Mouse (Mus musculus) heart, adult 18-20 months (tissue): Measurements from ENCODE around the gene Wdr41. TPM values are rescaled to one million over a fixed set of nuclear protein-coding genes. Genes with fewer than 3 reads are reported as not detected.

Experiments used
- DNase-seq, 2 experiments: peaks; one replicate each; pipeline ENCODE4 v3.0.0; 2021 to 2022; ENCODE audit warnings: mixed read lengths in 1 of 2
- long read RNA-seq, 2 experiments: library from polyadenylated mRNA; stranded (forward); transcript quantifications; one replicate each; pipeline ENCODE4 v2.0.0; 2021
- total RNA-seq, 2 experiments: library from RNA; stranded (reverse); gene quantifications; 2 replicates each; pipeline ENCODE4 v1.2.3; 2021

Wdr41 gene
- total RNA-seq = 10 to 100 TPM; 17.7 to 17.9 TPM
- long read RNA-seq, experiment 1, partial matches to known transcripts = 1 of 29 reads
- long read RNA-seq, experiment 1, other reads (novel, unspliced or antisense) = 28 of 29 reads
- long read RNA-seq, experiment 2, partial matches to known transcripts = 27 of 28 reads
- long read RNA-seq, experiment 2, other reads (novel, unspliced or antisense) = 1 of 28 reads

- DNase-seq = peak; percentile 91 to 93
Measured at GRCm38 (mm10) chr13:94976219-94977186, at the start of gene Wdr41. TSS of gene Wdr41 (plus strand) at chr13:94976344.

GRCm38 (mm10) chr13:94928086-94928485 lies 48.1 kb upstream of the Wdr41 start:
- DNase-seq = no peak

DNA sequence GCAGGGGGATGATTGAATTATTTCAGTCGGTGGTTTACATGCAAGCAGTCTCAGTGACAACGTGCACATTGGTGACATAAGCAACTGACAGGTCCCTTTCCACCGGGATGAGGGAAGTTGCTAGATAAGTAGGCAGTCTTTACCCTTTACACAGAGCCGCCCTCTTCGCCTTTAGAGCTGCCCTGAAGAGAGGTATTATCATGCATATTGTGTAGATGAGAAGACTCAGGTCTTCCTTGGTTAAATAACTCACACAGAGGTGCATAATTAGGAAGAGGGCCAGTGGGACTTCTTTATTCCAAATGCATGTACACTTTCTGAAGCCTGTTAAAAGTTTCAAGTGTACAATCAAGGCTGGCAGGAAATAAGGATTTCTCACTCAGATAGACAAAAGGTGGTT lies 37.7 kb upstream of the Wdr41 start:
- no peak for DNase-seq

DNA sequence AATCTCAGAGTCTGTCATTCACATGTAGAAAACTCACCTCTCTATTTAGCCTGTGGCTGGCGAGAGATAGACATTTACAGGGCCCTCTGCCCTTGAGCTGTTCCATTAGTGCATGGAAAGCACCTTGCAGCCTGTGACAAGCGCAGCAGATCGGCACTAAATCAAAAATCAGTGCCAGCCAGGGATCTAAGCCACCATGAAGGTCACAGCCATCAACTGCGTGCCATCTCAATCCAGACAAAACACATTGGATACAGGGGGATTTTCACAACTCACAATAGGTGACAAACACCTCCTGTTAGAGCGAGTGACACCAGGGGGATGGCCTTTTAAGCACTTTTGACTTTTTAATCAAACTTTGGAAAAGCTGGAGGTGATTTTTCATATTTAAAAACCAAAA lies 36.0 kb upstream of the Wdr41 start:
- DNase-seq = peak; percentile 12 to 16

- peak; percentile 38 to 77 for DNase-seq
Measured at GRCm38 (mm10) chr13:94941230-94941629, 34.9 kb upstream of the Wdr41 start.

DNA sequence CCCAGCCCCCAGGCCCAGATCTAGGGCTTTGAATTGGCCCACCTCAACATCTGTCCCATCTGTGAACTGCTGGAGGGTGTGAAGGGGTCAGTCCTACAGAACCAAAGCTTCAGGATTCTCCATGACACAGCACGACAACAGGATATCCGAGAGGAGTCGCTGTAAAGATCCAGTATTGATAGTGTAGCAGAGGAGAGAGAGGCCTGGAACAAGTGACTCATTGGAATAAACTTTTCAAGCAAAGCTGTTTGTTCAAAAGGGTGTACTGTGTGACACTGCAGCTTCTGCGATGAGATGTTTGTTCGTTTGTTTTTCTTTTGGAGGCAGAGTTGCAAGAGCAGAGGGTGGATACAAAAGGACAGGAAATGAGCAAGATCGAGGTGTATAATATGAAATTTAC lies 20.2 kb upstream of the Wdr41 start:
- DNase-seq = no peak

GRCm38 (mm10) chr13:94957965-94958364 lies 18.2 kb upstream of the Wdr41 start:
- DNase-seq = no peak

DNA sequence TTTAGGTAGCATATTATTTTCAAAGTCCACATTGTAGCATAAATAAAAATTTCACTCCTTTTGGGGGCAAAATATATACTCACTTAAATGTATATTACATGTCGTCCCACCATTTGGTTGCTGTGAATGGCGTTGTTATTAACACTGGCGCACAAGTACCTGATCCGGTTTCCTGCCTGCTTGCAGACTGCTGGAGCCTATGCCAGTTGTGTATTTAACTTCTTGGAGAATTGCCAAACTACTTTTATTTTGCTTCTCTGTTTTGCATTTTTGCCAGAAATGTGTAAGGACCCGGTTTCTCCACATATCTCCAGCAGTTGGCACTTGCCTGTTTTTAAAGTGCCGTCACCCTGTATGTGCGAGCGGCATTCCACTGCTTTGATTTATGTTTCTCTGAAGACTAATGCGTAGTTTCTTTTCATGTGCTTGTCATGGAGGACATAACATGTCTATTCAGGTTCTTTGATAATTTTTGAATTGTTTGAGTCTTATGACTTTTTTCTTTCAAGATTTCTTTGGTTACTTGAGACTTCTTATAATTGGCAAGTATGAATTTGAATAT lies 6.1 kb upstream of the Wdr41 start:
- no peak for DNase-seq

DNA sequence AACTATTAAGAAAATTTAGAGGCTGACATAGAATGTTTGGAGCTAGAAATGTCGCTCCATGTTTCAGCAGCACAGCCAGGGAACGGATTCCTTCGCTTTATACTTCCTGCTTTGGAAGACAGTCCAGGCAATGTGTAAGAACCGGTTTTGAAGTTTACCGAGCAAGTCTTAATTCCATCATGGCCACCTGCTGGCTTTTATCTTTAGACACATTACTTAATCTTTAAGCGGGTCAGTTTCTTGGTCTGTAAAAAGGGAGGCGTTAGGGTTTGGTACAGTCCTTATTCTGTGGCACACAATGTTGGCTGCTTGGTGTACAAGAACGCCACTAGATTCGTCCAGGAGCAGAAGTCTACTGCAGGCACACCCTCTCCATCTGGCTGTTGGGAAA lies 321 bp upstream of the Wdr41 start:
- DNase-seq = no peak

- DNase-seq = peak; percentile 6 to 13
Measured at GRCm38 (mm10) chr13:94979081-94979480, 2.9 kb downstream of the Wdr41 start.

GRCm38 (mm10) chr13:94990516-94990915 lies 14.4 kb downstream of the Wdr41 start:
- DNase-seq = no peak

DNA sequence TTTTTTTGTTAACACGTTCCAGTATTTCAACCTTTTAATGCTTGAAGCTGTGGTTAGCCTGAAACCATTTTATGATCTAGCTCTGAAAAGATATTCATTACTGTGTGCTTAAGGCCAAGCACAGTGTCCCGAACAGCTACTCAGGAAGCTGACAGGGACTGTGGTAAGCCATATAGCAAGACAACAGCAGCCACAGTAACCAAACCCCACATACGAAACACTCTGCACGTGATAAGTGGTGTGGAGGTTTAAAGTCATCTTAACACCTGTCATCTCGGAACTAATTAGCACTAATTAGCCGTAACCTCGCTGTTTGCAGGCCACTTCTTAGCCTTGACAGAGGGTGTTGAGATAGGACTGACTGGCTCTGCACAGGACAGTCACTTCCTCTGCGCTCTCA lies 31.1 kb downstream of the Wdr41 start:
- DNase-seq = no peak

DNA sequence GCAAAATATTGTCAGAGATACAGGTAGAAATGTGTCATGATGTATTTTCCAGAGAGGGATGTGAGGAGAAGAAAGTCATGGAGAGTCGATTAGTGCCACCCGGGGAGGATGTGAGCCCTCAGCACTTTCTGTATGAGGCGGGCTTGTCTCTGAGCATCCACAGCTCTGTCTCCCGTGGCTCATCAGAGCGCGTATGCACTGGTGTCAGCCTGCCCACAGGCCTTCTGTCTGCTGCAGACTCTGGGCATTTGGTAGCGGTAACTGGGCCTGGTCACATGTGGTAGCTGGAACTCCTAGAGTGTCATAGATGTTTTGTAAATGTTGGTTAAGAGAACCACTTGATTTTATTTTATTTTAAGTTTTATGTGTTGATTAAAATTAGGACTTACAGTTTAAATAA lies 33.1 kb downstream of the Wdr41 start:
- DNase-seq = no peak

GRCm38 (mm10) chr13:95011546-95012257 lies 35.6 kb downstream of the Wdr41 start:
- no peak for DNase-seq

- DNase-seq = no peak
Measured at GRCm38 (mm10) chr13:95017278-95017677, 41.1 kb downstream of the Wdr41 start.

- peak; percentile 33 to 59 for DNase-seq
Measured at GRCm38 (mm10) chr13:95017916-95018315, 41.8 kb downstream of the Wdr41 start.

GRCm38 (mm10) chr13:95019345-95019744 lies 43.2 kb downstream of the Wdr41 start:
- DNase-seq = no peak

DNA sequence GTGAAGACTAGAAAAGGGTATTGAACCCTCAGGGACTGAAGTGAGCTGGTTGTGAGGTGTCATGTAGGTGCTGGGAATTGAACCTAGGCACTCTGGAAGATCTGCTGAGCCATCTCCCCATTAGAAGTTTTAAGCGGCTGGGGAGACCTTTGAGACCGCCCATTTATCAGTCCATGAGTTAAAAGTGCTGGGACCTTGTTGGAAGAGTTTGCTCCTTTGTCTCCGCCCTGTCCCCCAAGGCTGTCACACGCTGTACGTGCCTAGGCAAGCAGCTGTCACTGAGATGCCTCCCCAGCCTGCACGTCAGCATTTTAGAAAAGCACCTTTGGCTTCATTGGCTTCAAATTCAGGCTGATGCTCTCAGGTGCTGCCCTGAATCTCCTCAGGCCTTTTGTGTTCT lies 44.1 kb downstream of the Wdr41 start:
- no peak for DNase-seq

DNA sequence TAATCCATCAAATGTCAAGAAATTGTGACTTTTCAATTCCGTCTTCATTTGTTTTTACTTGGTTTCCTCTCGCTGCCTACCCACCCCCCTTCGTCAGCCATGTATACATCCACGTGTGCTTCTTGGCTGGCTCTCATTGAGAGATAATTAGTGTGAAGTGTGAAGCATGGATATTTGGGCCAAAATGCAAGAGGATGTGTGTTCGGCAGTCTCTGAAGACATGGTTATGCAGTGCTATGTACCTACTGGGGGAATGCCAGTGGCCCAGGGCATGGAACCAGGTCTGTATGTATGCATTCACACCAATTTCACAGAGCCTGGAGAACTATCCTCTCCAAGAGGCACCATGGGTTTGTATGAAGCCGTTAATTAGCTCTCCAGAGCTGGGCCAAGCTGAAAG lies 54.7 kb downstream of the Wdr41 start:
- DNase-seq = no peak

- DNase-seq = peak; percentile 12 to 14
Measured at GRCm38 (mm10) chr13:95032127-95032831, 56.1 kb downstream of the Wdr41 start.

GRCm38 (mm10) chr13:95032973-95033372 lies 56.8 kb downstream of the Wdr41 start:
- DNase-seq = peak; percentile 7 to 14

GRCm38 (mm10) chr13:95034094-95034493 lies 58.0 kb downstream of the Wdr41 start:
- no peak for DNase-seq
